Mouse (Mus musculus) cortical plate, adult 2 months (tissue): Measurements from ENCODE around the gene Plek.

Source experiments
- CTCF ChIP-seq: fragments of 200-500 bp; IDR thresholded peaks from 2 replicates; pipeline ENCODE4 v1.5.1; 2011; ENCODE audit warnings: mild to moderate bottlenecking, control low read depth, low read length; ENCODE audit not compliant: insufficient read depth; ENCODE audit errors: extremely low read depth
- POLR2A ChIP-seq: fragments of 200-500 bp; IDR thresholded peaks from 2 replicates; pipeline ENCODE4 v1.6.1; 2011; ENCODE audit warnings: mild to moderate bottlenecking, low read length, control low read depth; ENCODE audit not compliant: insufficient read depth; ENCODE audit errors: extremely low read depth

- TF ChIP-seq CTCF (no peak), POLR2A (no peak)
Measured at GRCm38 (mm10) chr11:16986550-16987187, 65.5 kb downstream of the Plek start.
